Mouse (Mus musculus) lung, adult 2 months (tissue): ENCODE measurements around the gene R3hdml.

Experiments
- CTCF ChIP-seq: fragments of 200-500 bp; IDR thresholded peaks from 2 replicates; pipeline ENCODE4 v1.5.1; 2011; ENCODE audit warnings: mild to moderate bottlenecking, low read length, control low read depth; ENCODE audit not compliant: insufficient read depth
- POLR2A ChIP-seq: fragments of 200-500 bp; IDR thresholded peaks from 2 replicates; pipeline ENCODE4 v1.6.1; 2011; ENCODE audit warnings: low read depth, mild to moderate bottlenecking, control low read depth, low read length, borderline replicate concordance; ENCODE audit errors: extremely low read depth

GRCm38 (mm10) chr2:163460622-163461021, 31.5 kb upstream of the R3hdml start:
- TF ChIP-seq CTCF (no peak), POLR2A (no peak)
